In genomic region chr1:24107378-24107777, GRCm38 (mm10) we compare ENCODE assay signal across 8 mouse cellular contexts. TPM values are rescaled to one million over a fixed set of nuclear protein-coding genes. Genes with fewer than 3 reads are reported as not detected.
A peak's percentile ranks its signal among the peaks of the same experiment; 100 is the strongest.
DNase-seq lines count a peak whose midpoint lies in the region.

No protein-coding gene starts in this region.

- no peaks in the 10 kb centered on the region for H3K36me3 ChIP-seq in midbrain, embryonic 10.5 days

- no peaks in the 10 kb centered on the region for H3K27me3 ChIP-seq in midbrain, embryonic 10.5 days (ENCODE audit: low read depth, poor library complexity, severe bottlenecking)

- DNase-seq in adrenal gland, postnatal 14 days = peak; percentile 10
- no peak for DNase-seq in adrenal gland, adult 18-20 months (ENCODE audit: low spot score in 2 of 2)
- DNase-seq in right cerebral cortex, adult 18-20 months = peak; percentile 54
- no peak for DNase-seq in right cerebral cortex, postnatal 10 days (ENCODE audit: low spot score in 2 of 2)
- DNase-seq in kidney, postnatal 36 days = peak; percentile 28 to 49
- DNase-seq in midbrain, embryonic 10.5 days (ENCODE audit: low spot score) = peak; percentile 24
- DNase-seq in spleen, postnatal 10 days (ENCODE audit: low spot score in 2 of 2) = no peak
- no peak for DNase-seq in adrenal gland, postnatal 4 days (ENCODE audit: low spot score in 2 of 2)

- H3K4me3 ChIP-seq in midbrain, embryonic 10.5 days = no peak overlapping the region

- 64% methylated on average over 11 of the region's 11 CpGs for WGBS in midbrain, embryonic 10.5 days

- H3K9me3 ChIP-seq in midbrain, embryonic 10.5 days (replicated peaks) = no peaks in the 10 kb centered on the region

- peaks cover 7% of the 10 kb centered on the region; the same call in 1 of the 2 replicates for H3K4me1 ChIP-seq in midbrain, embryonic 10.5 days

- H3K27ac ChIP-seq in midbrain, embryonic 10.5 days (replicated peaks) = no peak overlapping the region

RNA-seq across cellular contexts. Expression of gene Fam135a, which starts 7.2 kb away (rescaled TPM):
- total RNA-seq in adrenal gland, postnatal 14 days (2021) = 18.8 and 22.0 TPM in 2 replicates
- total RNA-seq in adrenal gland, adult 18-20 months (2021) = 10 to 100 TPM; 11.6 to 12.9 TPM
- 35.4 and 35.8 TPM in 2 replicates for polyA plus RNA-seq in midbrain, embryonic 10.5 days (2016; fragmentation: Nextera tagmentation; extraction: Ambion mirVana)
- total RNA-seq in adrenal gland, postnatal 4 days (2021) = 10 to 100 TPM; 30.0 to 31.8 TPM

Comparison
In these comparisons a context has a peak if more than half of its experiments do, and no peak if none do; other contexts are left out.
1. DNase-seq: peak in adrenal gland, postnatal 14 days (single experiment), right cerebral cortex, adult 18-20 months (single experiment), kidney, postnatal 36 days (2 of 2) and midbrain, embryonic 10.5 days (single experiment); none in adrenal gland, adult 18-20 months (0 of 2), right cerebral cortex, postnatal 10 days (0 of 2), spleen, postnatal 10 days (0 of 2) and adrenal gland, postnatal 4 days (0 of 2).